Mouse (Mus musculus): Measurements from ENCODE around the gene Gm2696.
"Not testable (repeated sequence)": the region's sequence is repeated elsewhere in the genome, so short reads cannot be mapped to it uniquely, and the experiment has no call there.

Gm2696 gene

GRCm38 (mm10) chr10:77814382-77814781 lies at the start of gene Gm2696:
Gm2696 (plus strand) TSS chr10:77814682.
- no peak for DNase-seq (ENCODE audit: low spot score)

- no peak for DNase-seq (ENCODE audit: low spot score)
These were observed 44.8 kb upstream of the Gm2696 start for GRCm38 (mm10) chr10:77769727-77770126.

GRCm38 (mm10) chr10:77771225-77771624 lies 43.3 kb upstream of the Gm2696 start, which contains the start of gene Gm3238:
Gm3238 (minus strand) TSS chr10:77771325.
- DNase-seq (ENCODE audit: low spot score), result not testable (repeated sequence)

GRCm38 (mm10) chr10:77772142-77772541 lies 42.3 kb upstream of the Gm2696 start:
- DNase-seq (ENCODE audit: low spot score), result not testable (repeated sequence)

- not testable (repeated sequence) for DNase-seq (ENCODE audit: low spot score)
These were observed 37.6 kb upstream of the Gm2696 start, which contains the start of gene Gm7138 for GRCm38 (mm10) chr10:77776844-77777243. Gm7138 (minus strand) TSS chr10:77776944.

GRCm38 (mm10) chr10:77782442-77782841 lies 32.0 kb upstream of the Gm2696 start, which contains the start of gene Gm3250:
Gm3250 (minus strand) TSS chr10:77782542.
- not testable (repeated sequence) for DNase-seq (ENCODE audit: low spot score)

GRCm38 (mm10) chr10:77783396-77783795 lies 31.1 kb upstream of the Gm2696 start:
- not testable (repeated sequence) for DNase-seq (ENCODE audit: low spot score)

- DNase-seq (ENCODE audit: low spot score), result not testable (repeated sequence)
These were observed 26.6 kb upstream of the Gm2696 start, which contains the start of gene Gm7137 for GRCm38 (mm10) chr10:77787876-77788275. Gm7137 (minus strand) TSS chr10:77788200.

GRCm38 (mm10) chr10:77788621-77789020 lies 25.9 kb upstream of the Gm2696 start:
- DNase-seq (ENCODE audit: low spot score), result no peak

GRCm38 (mm10) chr10:77794976-77795375 lies 19.5 kb upstream of the Gm2696 start, which contains the start of gene Gm9639:
Gm9639 (minus strand) TSS chr10:77795076.
- DNase-seq (ENCODE audit: low spot score), result no peak

GRCm38 (mm10) chr10:77797677-77798076 lies 16.8 kb upstream of the Gm2696 start:
- no peak for DNase-seq (ENCODE audit: low spot score)

GRCm38 (mm10) chr10:77798164-77798920 lies 16.1 kb upstream of the Gm2696 start:
- not testable (repeated sequence) for DNase-seq (ENCODE audit: low spot score)

- DNase-seq (ENCODE audit: low spot score), result no peak
These were observed 15.5 kb upstream of the Gm2696 start, which contains the start of gene Gm19668 for GRCm38 (mm10) chr10:77798921-77799508. Gm19668 (minus strand) TSS chr10:77799133.

GRCm38 (mm10) chr10:77804095-77804494 lies 10.4 kb upstream of the Gm2696 start:
- DNase-seq (ENCODE audit: low spot score), result no peak

- no peak for DNase-seq (ENCODE audit: low spot score)
These were observed 2.7 kb upstream of the Gm2696 start, which contains the start of gene Gm9507 for GRCm38 (mm10) chr10:77811743-77812142. Gm9507 (minus strand) TSS chr10:77811843.

- DNase-seq (ENCODE audit: low spot score), result peak; percentile 51
These were observed 1.0 kb downstream of the Gm2696 start for GRCm38 (mm10) chr10:77815514-77815913.

- DNase-seq (ENCODE audit: low spot score), result no peak
These were observed 4.0 kb downstream of the Gm2696 start for GRCm38 (mm10) chr10:77818523-77818922.

- DNase-seq (ENCODE audit: low spot score), result no peak
These were observed 4.7 kb downstream of the Gm2696 start for GRCm38 (mm10) chr10:77819203-77819602.

- DNase-seq (ENCODE audit: low spot score), result no peak
These were observed 12.5 kb downstream of the Gm2696 start, which contains the start of gene Krtap10-4 for GRCm38 (mm10) chr10:77826951-77827350. Krtap10-4 (minus strand) TSS chr10:77827095.

- no peak for DNase-seq (ENCODE audit: low spot score)
These were observed 21.2 kb downstream of the Gm2696 start, which contains the start of gene Krtap10-10 for GRCm38 (mm10) chr10:77835647-77836046. Krtap10-10 (plus strand) TSS chr10:77835947.

GRCm38 (mm10) chr10:77839006-77839405 lies 24.5 kb downstream of the Gm2696 start:
- no peak for DNase-seq (ENCODE audit: low spot score)

GRCm38 (mm10) chr10:77846503-77846902 lies 32.0 kb downstream of the Gm2696 start, which contains the start of gene Gm36176:
Gm36176 (plus strand) TSS chr10:77846803.
- DNase-seq (ENCODE audit: low spot score), result no peak

- DNase-seq (ENCODE audit: low spot score), result no peak
These were observed 32.5 kb downstream of the Gm2696 start for GRCm38 (mm10) chr10:77846961-77847360.
